ENCODE assay signal across 8 mouse cellular contexts in the genomic region with DNA sequence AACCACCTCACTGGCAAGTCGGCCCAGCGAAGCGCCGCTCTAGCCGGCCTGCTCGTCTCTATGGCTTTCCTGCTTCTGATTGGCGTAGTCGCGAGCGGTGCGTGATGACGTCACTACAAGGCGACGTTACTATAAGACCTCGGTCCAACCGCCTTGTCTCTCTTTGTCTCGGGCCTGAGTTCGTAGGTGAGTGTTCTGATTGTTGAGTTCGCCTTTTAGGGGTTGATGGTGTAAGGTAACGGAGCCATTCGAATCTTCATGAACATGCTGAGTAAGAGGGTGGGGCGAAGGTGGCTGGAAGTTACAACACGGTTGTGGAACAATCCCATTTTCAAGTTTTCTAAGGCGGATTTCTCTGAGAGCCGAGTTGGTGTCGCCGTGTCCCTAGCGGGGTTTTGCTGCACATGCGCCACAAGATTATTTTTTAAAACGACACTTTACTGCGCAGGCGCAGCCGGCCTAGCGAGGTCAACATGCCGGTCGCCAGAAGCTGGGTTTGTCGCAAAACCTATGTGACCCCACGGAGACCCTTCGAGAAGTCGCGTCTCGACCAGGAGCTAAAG. TPM values are rescaled to one million over a fixed set of nuclear protein-coding genes. Genes with fewer than 3 reads are reported as not detected.
DNase-seq lines count a peak whose midpoint lies in the region; ATAC-seq and TF ChIP-seq lines count a peak whose summit lies in the region.

A gene (plus strand): TSS at position 115 of the 563 bp plus-strand sequence.

- peak within 1 kb of the TSS; percentile 92 for H3K9ac ChIP-seq in embryonic facial prominence, embryonic 14.5 days (ENCODE audit: low read depth, low read length)
- peak within 1 kb of the TSS; percentile 76 for H3K9ac ChIP-seq in heart, adult 2 months (ENCODE audit: low read depth, low read length)
- H3K9ac ChIP-seq in limb, embryonic 13.5 days: peak within 1 kb of the TSS; percentile 93
- H3K9ac ChIP-seq in midbrain, embryonic 16.5 days (ENCODE audit: low read depth, low read length): peak within 1 kb of the TSS; percentile 81

- 1% methylated on average over 42 of the region's 42 CpGs for WGBS in embryonic facial prominence, embryonic 14.5 days
- WGBS in heart, adult 2 months: under 1% methylated on average over 42 of the region's 42 CpGs
- under 1% methylated on average over 42 of the region's 42 CpGs for WGBS in limb, embryonic 13.5 days
- whole genome bisulfite sequencing in midbrain, embryonic 16.5 days: 2% methylated on average over 42 of the region's 42 CpGs

- peak; percentile 56 for TF ChIP-seq CTCF in heart, adult 2 months (IDR thresholded peaks at IDR 0.05)

- DNase-seq in 3T3-L1 (ENCODE audit: low read depth, low spot score): peak; percentile 96
- DNase-seq in adrenal gland, postnatal 4 days (ENCODE audit: low spot score in 2 of 2): peak; percentile 90
- peak; percentile 98 for DNase-seq in embryonic facial prominence, embryonic 14.5 days (ENCODE audit: low spot score)
- peak; percentile 95 to 96 for DNase-seq in heart, adult 2 months
- peak; percentile 96 to 97 for DNase-seq in kidney, adult 8-10 months
- peak; percentile 95 to 97 for DNase-seq in spleen, postnatal 10 days (ENCODE audit: low spot score in 2 of 2)

- H3K27me3 ChIP-seq in embryonic facial prominence, embryonic 14.5 days (replicated peaks; ENCODE audit: control insufficient read depth, insufficient read depth, low read length): no peaks in the 10 kb centered on the region
- H3K27me3 ChIP-seq in heart, adult 2 months (ENCODE audit: control insufficient read depth, insufficient read depth, low read length): no peaks in the 10 kb centered on the region
- no peaks in the 10 kb centered on the region for H3K27me3 ChIP-seq in limb, embryonic 13.5 days
- H3K27me3 ChIP-seq in midbrain, embryonic 16.5 days (ENCODE audit: control insufficient read depth, insufficient read depth, low read depth, low read length): no peaks in the 10 kb centered on the region

- peak within 1 kb of the TSS; percentile 85 for H3K4me3 ChIP-seq in embryonic facial prominence, embryonic 14.5 days (ENCODE audit: low read depth, low read length)
- peak within 1 kb of the TSS; percentile 71 for H3K4me3 ChIP-seq in heart, adult 2 months
- H3K4me3 ChIP-seq in limb, embryonic 13.5 days: peak within 1 kb of the TSS; percentile 86
- peak within 1 kb of the TSS; percentile 83 for H3K4me3 ChIP-seq in midbrain, embryonic 16.5 days (ENCODE audit: low read depth, low read length)

- H3K27ac ChIP-seq in embryonic facial prominence, embryonic 14.5 days (replicated peaks; ENCODE audit: low read depth, low read length): peak within 1 kb of the TSS; percentile 93
- H3K27ac ChIP-seq in heart, adult 2 months: peak within 1 kb of the TSS; percentile 92
- H3K27ac ChIP-seq in limb, embryonic 13.5 days: peak within 1 kb of the TSS; percentile 94
- H3K27ac ChIP-seq in midbrain, embryonic 16.5 days (ENCODE audit: low read length): peak within 1 kb of the TSS; percentile 97

- TF ChIP-seq POLR2A in heart, adult 2 months (IDR thresholded peaks at IDR 0.05; ENCODE audit: insufficient read depth, low read depth, low read length): peak; percentile 100

- H3K4me2 ChIP-seq in embryonic facial prominence, embryonic 14.5 days (ENCODE audit: low read depth, low read length): peak within 1 kb of the TSS; percentile 83
- peak within 1 kb of the TSS; percentile 96 for H3K4me2 ChIP-seq in limb, embryonic 13.5 days (replicated peaks)
- H3K4me2 ChIP-seq in midbrain, embryonic 16.5 days (ENCODE audit: low read length): peak within 1 kb of the TSS; percentile 89

- no peaks in the 10 kb centered on the region for H3K79me2 ChIP-seq in heart, adult 2 months (replicated peaks; ENCODE audit: control insufficient read depth, insufficient read depth, low read length)

- H3K4me1 ChIP-seq in embryonic facial prominence, embryonic 14.5 days (ENCODE audit: control insufficient read depth, insufficient read depth, low read length): peaks cover 4% of the 10 kb centered on the region; the same call in 1 of the 2 replicates
- peaks cover 5% of the 10 kb centered on the region for H3K4me1 ChIP-seq in heart, adult 2 months (ENCODE audit: control insufficient read depth, insufficient read depth, low read length)
- H3K4me1 ChIP-seq in limb, embryonic 13.5 days: peaks cover 14% of the 10 kb centered on the region
- peaks cover 25% of the 10 kb centered on the region for H3K4me1 ChIP-seq in midbrain, embryonic 16.5 days (ENCODE audit: control insufficient read depth, insufficient read depth, low read length)

- H3K9me3 ChIP-seq in embryonic facial prominence, embryonic 14.5 days (ENCODE audit: control insufficient read depth, low read length): no peaks in the 10 kb centered on the region
- H3K9me3 ChIP-seq in limb, embryonic 13.5 days: no peaks in the 10 kb centered on the region
- H3K9me3 ChIP-seq in midbrain, embryonic 16.5 days (replicated peaks; ENCODE audit: control insufficient read depth, low read length, poor library complexity, severe bottlenecking): no peaks in the 10 kb centered on the region

- peak; percentile 95 for ATAC-seq in embryonic facial prominence, embryonic 14.5 days (ENCODE audit: low read depth)
- peak; percentile 94 for ATAC-seq in limb, embryonic 13.5 days (ENCODE audit: low FRiP score, low read depth)
- peak; percentile 95 for ATAC-seq in midbrain, embryonic 16.5 days

- intact Hi-C loops in heart, adult 2 months (cut with DNase I): loop anchor here (1.0 to 10.0 kb wide), 3 partner anchors 11 to 741 kb away; a partner anchor contains a TSS

- peaks cover 65% of the 10 kb centered on the region for H3K36me3 ChIP-seq in embryonic facial prominence, embryonic 14.5 days (ENCODE audit: control insufficient read depth, insufficient read depth, low read length)
- peaks cover 19% of the 10 kb centered on the region for H3K36me3 ChIP-seq in heart, adult 2 months (ENCODE audit: control insufficient read depth, insufficient read depth, low read length)
- H3K36me3 ChIP-seq in limb, embryonic 13.5 days: peaks cover 57% of the 10 kb centered on the region
- H3K36me3 ChIP-seq in midbrain, embryonic 16.5 days (ENCODE audit: control insufficient read depth, insufficient read depth, low read length): peaks cover 22% of the 10 kb centered on the region

- peak; percentile 83 for TF ChIP-seq EP300 in heart, adult 2 months (IDR thresholded peaks at IDR 0.05; ENCODE audit: insufficient read depth, low read depth, low read length)

RNA-seq across cellular contexts. Expression of the gene that starts here (rescaled TPM):
- total RNA-seq in adrenal gland, postnatal 4 days (2021): 1,000 to 10,000 TPM; 1,269 to 1,279 TPM
- polyA plus RNA-seq in embryonic facial prominence, embryonic 14.5 days (2014; fragmentation: Nextera tagmentation; extraction: Ambion mirVana): 1,544 and 1,554 TPM in 2 replicates
- 100 to 1,000 TPM; 584 to 688 TPM for total RNA-seq in heart, adult 2 months (2021)
- 761 and 901 TPM in 2 replicates for polyA plus RNA-seq in heart, adult 2 months (2012; rRNA removed)
- polyA plus RNA-seq in limb, embryonic 13.5 days (2015; fragmentation: Nextera tagmentation; extraction: Ambion mirVana): 1,498 and 1,524 TPM in 2 replicates
- polyA plus RNA-seq in midbrain, embryonic 16.5 days (2015; fragmentation: Nextera tagmentation; extraction: Ambion mirVana): 646 and 689 TPM in 2 replicates

Comparison
In these comparisons a context has a peak if more than half of its experiments do, and no peak if none do; other contexts are left out.
1. Peak in every context shown above with its lines: DNase-seq, ATAC-seq, H3K4me3 ChIP-seq and H3K27ac ChIP-seq.